Mouse (Mus musculus): Measurements from ENCODE around the gene Olfr1420. TPM values are rescaled to one million over a fixed set of nuclear protein-coding genes. Genes with fewer than 3 reads are reported as not detected.
"Not testable (repeated sequence)": the region's sequence is repeated elsewhere in the genome, so short reads cannot be mapped to it uniquely, and the experiment has no call there.

Gene Olfr1420
- polyA plus RNA-seq, 1 experiment from 2014 or later: not detected

DNA sequence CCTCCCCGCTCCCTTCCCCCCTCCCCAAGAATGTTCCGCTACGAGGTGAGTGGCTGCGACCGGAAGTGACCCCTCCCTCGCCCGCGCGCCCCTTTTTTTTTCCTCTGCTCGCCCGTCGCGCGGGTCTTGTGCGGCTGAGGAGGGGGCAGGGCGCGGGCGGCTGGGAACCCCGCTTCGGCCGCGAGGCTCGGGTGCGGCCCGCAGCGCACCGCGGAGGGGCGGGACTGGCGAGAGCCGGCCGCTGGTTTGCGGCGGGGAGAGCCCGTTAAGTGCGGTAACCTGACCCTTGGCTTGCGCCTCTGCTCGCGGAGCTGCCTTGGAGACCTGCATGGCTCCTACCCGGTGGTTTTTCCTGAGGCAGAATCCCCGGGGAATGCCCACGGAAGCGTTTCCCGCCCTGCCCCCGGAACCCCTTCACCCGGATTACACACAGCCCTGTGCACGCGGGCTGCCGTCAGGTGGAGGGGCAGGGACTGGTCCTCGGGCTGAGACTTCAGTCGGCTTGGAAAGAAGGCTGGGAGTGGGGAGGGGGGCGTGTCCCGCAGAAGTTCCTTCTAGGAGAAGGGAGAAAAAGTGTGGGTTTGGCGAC is 26.3 kb downstream of the Olfr1420 start:
- no peaks in the 10 kb centered on the region for H3K27me3 ChIP-seq
- H3K4me2 ChIP-seq: peak overlapping the region; percentile 84
- H3K4me1 ChIP-seq (replicated peaks): peaks cover 40% of the 10 kb centered on the region
- peak overlapping the region; percentile 93 for H3K27ac ChIP-seq (replicated peaks)
- peaks cover 16% of the 10 kb centered on the region for H3K36me3 ChIP-seq
- no peaks in the 10 kb centered on the region for H3K9me3 ChIP-seq
- WGBS: under 1% methylated on average over 54 of the region's 54 CpGs
- H3K9ac ChIP-seq: peak overlapping the region; percentile 87
- peak; percentile 52; the same call in 1 of the 2 replicates for ATAC-seq (ENCODE audit: low read depth)
- peak overlapping the region; percentile 93 for H3K4me3 ChIP-seq

DNA sequence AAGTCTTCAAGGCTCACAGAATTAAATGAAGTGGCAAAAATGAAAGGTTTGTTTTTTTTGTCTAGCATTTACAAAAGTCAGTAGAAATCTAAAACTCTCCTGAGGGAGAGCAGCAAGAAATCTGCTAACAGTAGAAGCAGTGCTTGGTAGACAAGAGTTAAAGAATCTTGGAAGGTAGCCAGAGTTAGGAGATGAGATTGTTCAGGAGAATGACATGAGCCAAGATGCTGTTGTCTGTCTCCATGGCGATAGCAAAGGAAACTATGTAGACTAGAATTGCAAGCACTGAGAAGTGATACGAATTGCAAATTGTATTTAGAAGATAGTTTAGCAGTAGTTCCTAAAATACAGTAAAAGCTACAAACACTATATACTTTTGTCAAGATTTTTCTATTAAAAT is 29.4 kb downstream of the Olfr1420 start:
- Histone ChIP-seq H3K27me3 (no peaks in the 10 kb centered on the region), H3K4me2 (no peak overlapping the region), H3K27ac (replicated peaks) (no peak overlapping the region), H3K4me1 (replicated peaks) (peaks cover 40% of the 10 kb centered on the region), H3K36me3 (peaks cover 30% of the 10 kb centered on the region), H3K9ac (no peak overlapping the region), H3K4me3 (no peak overlapping the region), H3K9me3 (no peaks in the 10 kb centered on the region)
- ATAC-seq (ENCODE audit: low read depth): no peak
- 45% methylated on average over 2 of the region's 2 CpGs for WGBS

GRCm38 (mm10) chr19:11922068-11922467 is 35.7 kb downstream of the Olfr1420 start:
- Histone ChIP-seq H3K27me3 (no peaks in the 10 kb centered on the region), H3K27ac (replicated peaks) (no peak overlapping the region), H3K9ac (no peak overlapping the region), H3K4me1 (replicated peaks) (no peaks in the 10 kb centered on the region), H3K36me3 (peaks cover 70% of the 10 kb centered on the region), H3K4me3 (no peak overlapping the region), H3K4me2 (no peak overlapping the region), H3K9me3 (no peaks in the 10 kb centered on the region)
- 97% methylated on average over 1 of the region's 1 CpGs for WGBS
- no peak for ATAC-seq (ENCODE audit: low read depth)

GRCm38 (mm10) chr19:11922515-11922914 is 36.1 kb downstream of the Olfr1420 start:
- not testable (repeated sequence) for H3K4me2 ChIP-seq; H3K9ac ChIP-seq; ATAC-seq (ENCODE audit: low read depth); H3K4me1 ChIP-seq (replicated peaks); H3K27ac ChIP-seq (replicated peaks); H3K4me3 ChIP-seq; H3K27me3 ChIP-seq; H3K9me3 ChIP-seq
- peaks cover 71% of the 10 kb centered on the region for H3K36me3 ChIP-seq
- 92% methylated on average over 2 of the region's 2 CpGs for WGBS

- Histone ChIP-seq H3K9me3 (no peaks in the 10 kb centered on the region), H3K4me2 (no peak overlapping the region), H3K4me3 (no peak overlapping the region), H3K36me3 (peaks cover 87% of the 10 kb centered on the region), H3K4me1 (replicated peaks) (no peaks in the 10 kb centered on the region), H3K27ac (replicated peaks) (no peak overlapping the region), H3K9ac (no peak overlapping the region), H3K27me3 (no peaks in the 10 kb centered on the region)
- WGBS: 93% methylated on average over 2 of the region's 2 CpGs
- no peak for ATAC-seq (ENCODE audit: low read depth)
Measured at GRCm38 (mm10) chr19:11926380-11926779, 40.0 kb downstream of the Olfr1420 start.

DNA sequence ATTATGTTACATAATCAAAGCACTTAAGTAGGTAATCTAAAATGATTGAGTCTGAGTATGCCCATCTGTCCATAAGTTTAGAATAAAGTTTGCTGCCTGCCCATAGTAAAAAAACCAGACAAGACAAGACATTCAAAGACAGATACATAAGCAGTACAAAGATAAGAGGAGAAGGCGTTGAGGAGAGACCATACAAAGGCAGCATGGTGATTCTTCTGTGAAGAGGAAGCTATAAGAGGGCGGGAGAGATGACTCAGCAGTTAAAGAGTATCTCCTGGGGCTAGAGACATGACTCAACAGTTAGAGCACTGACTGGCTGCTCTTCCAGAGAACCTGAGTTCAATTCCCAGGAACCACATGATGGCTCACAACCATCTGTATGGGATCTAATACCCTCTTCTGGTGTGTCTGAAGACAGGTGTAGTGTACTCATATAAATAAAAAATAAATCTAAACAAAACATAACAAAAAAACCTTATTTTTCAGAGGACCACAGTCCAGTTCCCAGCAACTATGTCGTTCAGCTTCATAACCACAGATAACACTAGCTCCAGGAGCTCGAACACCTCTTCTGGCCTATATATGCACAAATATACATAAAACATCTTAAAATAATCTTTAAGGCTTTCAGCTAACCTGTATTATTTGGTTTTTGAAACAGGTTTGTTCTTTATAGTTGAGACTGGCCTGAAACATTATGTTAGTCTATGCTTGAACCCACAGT is 41.8 kb downstream of the Olfr1420 start:
- no peak for ATAC-seq (ENCODE audit: low read depth)
- H3K27me3 ChIP-seq: no peaks in the 10 kb centered on the region

DNA sequence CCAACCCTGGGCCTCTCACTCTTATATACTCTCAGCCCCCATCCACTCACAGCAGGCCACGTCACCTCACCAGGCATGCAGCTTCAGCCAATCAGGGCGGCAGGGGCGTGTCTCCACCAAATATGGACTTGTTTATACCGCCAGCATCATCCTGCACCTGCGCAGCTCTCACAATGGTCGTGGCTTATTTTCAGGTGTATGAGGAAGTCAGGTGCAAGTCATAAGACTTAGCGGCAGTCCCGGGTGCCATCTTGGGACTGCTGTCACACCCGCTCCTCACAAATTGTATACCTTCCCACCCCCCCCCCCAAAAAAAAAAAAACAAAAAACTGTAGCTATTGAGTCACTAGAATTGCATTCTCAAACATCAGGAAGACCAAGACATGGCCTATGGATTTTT is 60.1 kb downstream of the Olfr1420 start:
- H3K4me1 ChIP-seq (replicated peaks); H3K9ac ChIP-seq; H3K27me3 ChIP-seq; H3K9me3 ChIP-seq; H3K4me2 ChIP-seq; H3K4me3 ChIP-seq; ATAC-seq (ENCODE audit: low read depth); H3K27ac ChIP-seq (replicated peaks): not testable (repeated sequence)
- WGBS: 93% methylated on average over 9 of the region's 9 CpGs
- H3K36me3 ChIP-seq: peaks cover 39% of the 10 kb centered on the region

More for the DNA sequence above, 41.8 kb downstream of the Olfr1420 start:
- Histone ChIP-seq H3K4me1 (replicated peaks) (no peaks in the 10 kb centered on the region), H3K9me3 (no peaks in the 10 kb centered on the region), H3K36me3 (peaks cover 88% of the 10 kb centered on the region), H3K4me2 (no peak overlapping the region), H3K27ac (replicated peaks) (no peak overlapping the region), H3K9ac (no peak overlapping the region), H3K4me3 (no peak overlapping the region)
- WGBS: 94% methylated on average over 4 of the region's 4 CpGs

Small RNA genes lying within 50 kb of the gene (microRNA-seq; reads per million reads assigned to microRNA genes)
- gene Mir6994: 4.0 reads per million, percentile 16 among the genes with 10 or more reads in this experiment

Other genes starting within 250 kb of the Olfr1420 start
- gene Ms4a3, start 245.7 kb upstream of the Olfr1420 start, polyA plus RNA-seq (2015; fragmentation: Nextera tagmentation; extraction: Ambion mirVana): 0.18 TPM in 1 of 2 replicates, not detected in the other
- not detected in 2 replicates for gene Oosp2, start 226.0 kb upstream of the Olfr1420 start, polyA plus RNA-seq (2015; fragmentation: Nextera tagmentation; extraction: Ambion mirVana)
- not detected in 2 replicates for gene Oosp1, start 195.4 kb upstream of the Olfr1420 start, polyA plus RNA-seq (2015; fragmentation: Nextera tagmentation; extraction: Ambion mirVana)
- not detected in 2 replicates for gene Oosp3, start 189.5 kb upstream of the Olfr1420 start, polyA plus RNA-seq (2015; fragmentation: Nextera tagmentation; extraction: Ambion mirVana)
- not detected in 2 replicates for gene Gif, start 139.0 kb upstream of the Olfr1420 start, polyA plus RNA-seq (2015; fragmentation: Nextera tagmentation; extraction: Ambion mirVana)
- 40.4 and 46.1 TPM in 2 replicates for gene Mrpl16, start 116.2 kb upstream of the Olfr1420 start, polyA plus RNA-seq (2015; fragmentation: Nextera tagmentation; extraction: Ambion mirVana)
- gene Stx3, start 67.2 kb upstream of the Olfr1420 start, polyA plus RNA-seq (2015; fragmentation: Nextera tagmentation; extraction: Ambion mirVana): 6.4 and 6.7 TPM in 2 replicates
- not detected in 2 replicates for gene Olfr1417, start 47.3 kb upstream of the Olfr1420 start, polyA plus RNA-seq (2015; fragmentation: Nextera tagmentation; extraction: Ambion mirVana)
- gene Olfr1418, start 25.5 kb upstream of the Olfr1420 start, polyA plus RNA-seq (2015; fragmentation: Nextera tagmentation; extraction: Ambion mirVana): not detected in 2 replicates
- not detected in 2 replicates for gene Olfr1419, start 11.5 kb upstream of the Olfr1420 start, polyA plus RNA-seq (2015; fragmentation: Nextera tagmentation; extraction: Ambion mirVana)
- gene Patl1, start 25.8 kb downstream of the Olfr1420 start, polyA plus RNA-seq (2015; fragmentation: Nextera tagmentation; extraction: Ambion mirVana): 15.8 and 18.3 TPM in 2 replicates
- gene Osbp, start 79.4 kb downstream of the Olfr1420 start, polyA plus RNA-seq (2015; fragmentation: Nextera tagmentation; extraction: Ambion mirVana): 4.5 and 4.7 TPM in 2 replicates
- gene Olfr1423, start 154.8 kb downstream of the Olfr1420 start, polyA plus RNA-seq (2015; fragmentation: Nextera tagmentation; extraction: Ambion mirVana): not detected in 2 replicates
- gene Olfr1424, start 176.1 kb downstream of the Olfr1420 start, polyA plus RNA-seq (2015; fragmentation: Nextera tagmentation; extraction: Ambion mirVana): not detected in 2 replicates
- gene Olfr1425, start 191.2 kb downstream of the Olfr1420 start, polyA plus RNA-seq (2015; fragmentation: Nextera tagmentation; extraction: Ambion mirVana): not detected in 2 replicates
- not detected in 2 replicates for gene Olfr1426, start 205.4 kb downstream of the Olfr1420 start, polyA plus RNA-seq (2015; fragmentation: Nextera tagmentation; extraction: Ambion mirVana)
- not detected in 2 replicates for gene Olfr1427, start 216.8 kb downstream of the Olfr1420 start, polyA plus RNA-seq (2015; fragmentation: Nextera tagmentation; extraction: Ambion mirVana)
- not detected in 2 replicates for gene Olfr1428, start 229.3 kb downstream of the Olfr1420 start, polyA plus RNA-seq (2015; fragmentation: Nextera tagmentation; extraction: Ambion mirVana)
- not detected in 2 replicates for gene Olfr76, start 236.6 kb downstream of the Olfr1420 start, polyA plus RNA-seq (2015; fragmentation: Nextera tagmentation; extraction: Ambion mirVana)

All from neural tube, embryonic 13.5 days (tissue).